Mouse (Mus musculus): ENCODE results near the gene Gpr137b.
"Not testable (repeated sequence)": the region's sequence is repeated elsewhere in the genome, so short reads cannot be mapped to it uniquely, and the experiment has no call there.

DNA sequence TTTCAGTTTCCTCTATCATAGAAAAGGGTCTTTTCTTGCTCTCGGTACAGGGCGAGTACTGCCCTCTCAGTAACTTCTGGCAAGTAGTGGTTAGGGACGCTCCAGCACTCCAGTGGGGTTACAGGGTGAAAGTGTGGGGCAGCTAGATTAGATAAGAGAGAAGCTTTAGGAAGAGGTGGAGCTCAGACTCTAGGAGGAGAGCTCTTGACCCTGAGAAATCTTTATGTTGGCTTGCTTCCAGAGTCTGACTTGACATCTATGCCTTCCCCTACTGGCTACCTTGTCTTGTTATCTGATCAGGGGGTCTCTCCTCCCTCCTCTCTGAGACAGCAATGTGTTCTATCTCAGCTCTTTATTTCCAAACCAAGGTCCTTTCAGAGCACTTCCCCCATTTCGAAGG, 33.8 kb downstream of the Gpr137b start:
- not testable (repeated sequence) for TF ChIP-seq CTCF, EP300 (IDR thresholded peaks at IDR 0.05; ENCODE audit: low read depth)

All from liver, postnatal 0 days (tissue).